Mouse (Mus musculus): ENCODE data around the gene Sobp.

DNA sequence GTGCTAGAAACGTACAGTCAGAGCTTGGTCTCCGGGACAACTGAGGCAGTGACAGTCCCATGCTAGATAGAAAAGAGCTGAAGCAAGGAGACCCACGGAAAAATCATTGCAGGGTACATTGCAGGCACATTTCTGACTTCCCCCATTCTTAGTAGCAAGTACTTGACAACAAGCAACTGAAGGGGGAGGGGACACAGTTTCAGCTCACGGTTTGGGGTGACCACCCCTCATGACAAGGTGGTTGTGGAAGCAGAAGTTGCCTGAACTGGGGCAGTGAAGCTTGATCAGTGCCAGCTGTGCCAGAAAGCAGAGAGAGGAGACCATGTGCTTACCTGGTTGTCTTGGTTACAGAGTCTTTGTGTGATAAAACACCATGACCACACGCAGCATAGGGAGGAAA is 220.7 kb downstream of the Sobp start:
- no peak for TF ChIP-seq ZNF384 (IDR thresholded peaks at IDR 0.05; ENCODE audit: low read depth, low read length)
- TF ChIP-seq HCFC1 (IDR thresholded peaks at IDR 0.05; ENCODE audit: borderline replicate concordance, insufficient read depth, low read length): no peak
- TF ChIP-seq MAFK (IDR thresholded peaks at IDR 0.05; ENCODE audit: insufficient read depth, low read depth, low read length): no peak
